Mouse (Mus musculus) liver, embryonic 14.5 days (tissue): ENCODE results near the gene Msln. TPM values are rescaled to one million over a fixed set of nuclear protein-coding genes. Genes with fewer than 3 reads are reported as not detected.
A peak's percentile ranks its signal among the peaks of the same experiment; 100 is the strongest.

Experiments
- ATAC-seq: fragments of 200-750 bp; cut with Nextera tagmentation; 2 replicates; pipeline ENCODE4 v1.8.0; 2017; ENCODE audit warnings: moderate number of reproducible peaks, mild to moderate bottlenecking, moderate library complexity; ENCODE audit not compliant: insufficient read depth
- DNase-seq, 3 experiments: peaks; one replicate each; pipeline ENCODE4 v3.0.0-alpha.2; 2012 to 2013; ENCODE audit warnings: low read depth in 3 of 3, low spot score in 3 of 3
- H3K27ac ChIP-seq: fragments of 300-500 bp; sonication (generic); 2 replicates; pipeline ENCODE4 v1.5.1; 2014; ENCODE audit warnings: moderate library complexity, mild to moderate bottlenecking, control low read depth, inconsistent platforms
- H3K27me3 ChIP-seq: fragments of 300-500 bp; sonication (generic); 2 replicates; pipeline ENCODE4 v1.6.1; 2014; ENCODE audit warnings: mild to moderate bottlenecking, low read length, moderate library complexity; ENCODE audit not compliant: control insufficient read depth, insufficient read depth
- H3K36me3 ChIP-seq: fragments of 300-500 bp; sonication (generic); replicated peaks from 2 replicates; pipeline ENCODE4 v1.6.1; 2014; ENCODE audit warnings: low read depth; ENCODE audit not compliant: control insufficient read depth, insufficient read depth
- H3K4me1 ChIP-seq, 2 experiments: fragments of 200-500 bp in 1 of 2; fragments of 300-500 bp in 1 of 2; sonication (generic) in 1 of 2; replicated peaks; 2 replicates each; pipeline ENCODE4 v1.6.1; 2012 to 2014; ENCODE audit warnings: antibody characterized with exemption in 1 of 2, inconsistent platforms in 1 of 2, low read length in 1 of 2; ENCODE audit not compliant: control insufficient read depth in 2 of 2, insufficient read depth in 2 of 2
- H3K4me2 ChIP-seq: fragments of 300-500 bp; sonication (generic); 2 replicates; pipeline ENCODE4 v1.6.1; 2014; ENCODE audit warnings: low read depth, mild to moderate bottlenecking, control low read depth, moderate library complexity
- H3K4me3 ChIP-seq, 2 experiments: fragments of 200-500 bp in 1 of 2; fragments of 300-500 bp in 1 of 2; sonication (generic) in 1 of 2; 2 replicates each; pipeline ENCODE4 v1.5.1; 2012 to 2014; ENCODE audit warnings: low read depth in 2 of 2, low read length in 2 of 2, mild to moderate bottlenecking in 2 of 2, control low read depth in 1 of 2, inconsistent platforms in 1 of 2, moderate library complexity in 1 of 2; ENCODE audit not compliant: insufficient read depth in 1 of 2
- H3K9ac ChIP-seq: fragments of 300-500 bp; sonication (generic); replicated peaks from 2 replicates; pipeline ENCODE4 v1.6.1; 2014; ENCODE audit warnings: mild to moderate bottlenecking, control low read depth, moderate library complexity
- H3K9me3 ChIP-seq: fragments of 300-500 bp; sonication (generic); 2 replicates; pipeline ENCODE4 v1.6.1; 2016; ENCODE audit warnings: low read length, mixed read lengths; ENCODE audit not compliant: control insufficient read depth
- CTCF ChIP-seq: IDR thresholded peaks from 2 replicates; pipeline ENCODE4 v1.5.1; 2016; ENCODE audit warnings: antibody characterized with exemption, low read depth, control low read depth
- EP300 ChIP-seq: IDR thresholded peaks from 2 replicates; pipeline ENCODE4 v1.6.1; 2016; ENCODE audit warnings: antibody characterized with exemption, low read depth
- WGBS: fragments of 180-500 bp; shearing (Covaris S2); extraction: QIAGEN DNeasy Blood & Tissue Kit; methylation state at CpG from one replicate; pipeline ENCODE4 v1.1.7; 2014; ENCODE audit not compliant: insufficient replicate concordance; 5-methylcytosine and 5-hydroxymethylcytosine counted together
- polyA plus RNA-seq, 2 experiments: library from polyadenylated mRNA; depleted of rRNA in 1 of 2; stranded (reverse) in 1 of 2; unstranded in 1 of 2; fragments of >200 nt; fragmentation: Nextera tagmentation in 1 of 2; extraction: Ambion mirVana in 1 of 2; gene quantifications; 2 replicates each; pipeline versions ENCODE4 v1.2.1 to v1.2.3; 2012 to 2014

Gene Msln
- polyA plus RNA-seq, 2 experiments, result 0.66 to 1.0 TPM

- peaks cover 3 to 7% of the 10 kb centered on the region in 2 experiments for H3K4me1 ChIP-seq
- H3K9ac ChIP-seq, result peak within 1 kb of the TSS; percentile 88
- no peak within 1 kb of the TSS for H3K27ac ChIP-seq
- DNase-seq (peak; percentile 95 to 96 (median 95)), ATAC-seq (peak; percentile 87)
- 0% methylated on average over 37 of the region's 37 CpGs for WGBS
- H3K9me3 ChIP-seq, result no peaks in the 10 kb centered on the region
- peak within 1 kb of the TSS; percentile 58 to 82 for H3K4me3 ChIP-seq
- TF ChIP-seq EP300, result no peak
- peak; percentile 99 for TF ChIP-seq CTCF
- peaks cover 2% of the 10 kb centered on the region; the same call in 1 of the 2 replicates for H3K36me3 ChIP-seq
- peaks cover 2% of the 10 kb centered on the region; the same call in 1 of the 2 replicates for H3K27me3 ChIP-seq
- peak within 1 kb of the TSS; percentile 65 for H3K4me2 ChIP-seq
These were observed 19.5 kb upstream of the Msln start, which contains the start of gene Narfl for GRCm38 (mm10) chr17:25773549-25774120. Narfl (plus strand) TSS chr17:25773776.

- no peak overlapping the region for H3K27ac ChIP-seq
- no peaks in the 10 kb centered on the region for H3K36me3 ChIP-seq
- H3K4me1 ChIP-seq, result peaks cover 1 to 3% of the 10 kb centered on the region in 2 experiments
- TF ChIP-seq CTCF, result no peak
- no peak for TF ChIP-seq EP300
- H3K4me2 ChIP-seq, result no peak overlapping the region
- ATAC-seq (no peak), DNase-seq (no peak)
- H3K9ac ChIP-seq, result no peak overlapping the region
- peaks cover 3% of the 10 kb centered on the region; the same call in 1 of the 2 replicates for H3K27me3 ChIP-seq
- H3K9me3 ChIP-seq, result no peaks in the 10 kb centered on the region
- no peak overlapping the region for H3K4me3 ChIP-seq
- WGBS, result 39% methylated on average over 9 of the region's 9 CpGs
These were observed 15.2 kb upstream of the Msln start for GRCm38 (mm10) chr17:25769331-25769730.

GRCm38 (mm10) chr17:25765886-25766285 is 11.7 kb upstream of the Msln start:
- ATAC-seq, result no peak
- Histone ChIP-seq H3K4me3 (no peak overlapping the region), H3K27ac (no peak overlapping the region), H3K9ac (no peak overlapping the region), H3K4me1 (no peaks in the 10 kb centered on the region), H3K27me3 (peaks cover 3% of the 10 kb centered on the region; the same call in 1 of the 2 replicates), H3K36me3 (no peaks in the 10 kb centered on the region), H3K4me2 (no peak overlapping the region), H3K9me3 (no peaks in the 10 kb centered on the region)
- no peak for DNase-seq
- TF ChIP-seq CTCF (no peak), EP300 (no peak)
- 57% methylated on average over 5 of the region's 5 CpGs for WGBS

GRCm38 (mm10) chr17:25762591-25762990 is 8.4 kb upstream of the Msln start:
- Histone ChIP-seq H3K4me1 (no peaks in the 10 kb centered on the region), H3K4me2 (no peak overlapping the region), H3K36me3 (no peaks in the 10 kb centered on the region), H3K27ac (no peak overlapping the region), H3K4me3 (no peak overlapping the region), H3K27me3 (no peaks in the 10 kb centered on the region), H3K9me3 (no peaks in the 10 kb centered on the region), H3K9ac (no peak overlapping the region)
- ATAC-seq (no peak), DNase-seq (no peak)
- 9% methylated on average over 3 of the region's 3 CpGs for WGBS
- TF ChIP-seq CTCF, result no peak
- no peak for TF ChIP-seq EP300

GRCm38 (mm10) chr17:25761561-25761970 is 7.4 kb upstream of the Msln start:
- no peak for TF ChIP-seq CTCF
- TF ChIP-seq EP300, result no peak
- H3K4me2 ChIP-seq, result no peak overlapping the region
- no peaks in the 10 kb centered on the region for H3K9me3 ChIP-seq
- H3K4me1 ChIP-seq, result no peaks in the 10 kb centered on the region
- 50% methylated on average over 4 of the region's 4 CpGs for WGBS
- H3K27me3 ChIP-seq, result no peaks in the 10 kb centered on the region
- H3K27ac ChIP-seq, result no peak overlapping the region
- no peak overlapping the region for H3K9ac ChIP-seq
- DNase-seq (no peak), ATAC-seq (no peak)
- H3K4me3 ChIP-seq, result no peak overlapping the region
- no peaks in the 10 kb centered on the region for H3K36me3 ChIP-seq
